31 mouse cellular contexts compared by ENCODE assay signal in genomic region chr5:134615780-134616179, GRCm38 (mm10). TPM values are rescaled to one million over a fixed set of nuclear protein-coding genes. Genes with fewer than 3 reads are reported as not detected.
A peak's percentile ranks its signal among the peaks of the same experiment; 100 is the strongest.
DNase-seq lines count a peak whose midpoint lies in the region; ATAC-seq and TF ChIP-seq lines count a peak whose summit lies in the region.
"Had no signal": no experiment of that assay in that cellular context is flagged by ENCODE, and none has a peak within 500 bp of the region (broad histone marks: within the 10 kb centered on the region; RNA-seq: fewer than 3 reads in every experiment).

No protein-coding gene starts in this region.

- no peaks in the 10 kb centered on the region for H3K9me3 ChIP-seq in forebrain, embryonic 12.5 days
- no peaks in the 10 kb centered on the region for H3K9me3 ChIP-seq in forebrain, embryonic 10.5 days
- no peaks in the 10 kb centered on the region for H3K9me3 ChIP-seq in megakaryocyte, embryonic 14.5 days
- H3K9me3 ChIP-seq: intestine, embryonic 15.5 days; liver, embryonic 13.5 days; stomach, embryonic 15.5 days had no signal

- H3K4me2 ChIP-seq in forebrain, embryonic 12.5 days: no peak overlapping the region
- H3K4me2 ChIP-seq: intestine, embryonic 15.5 days; liver, embryonic 13.5 days; midbrain, embryonic 11.5 days; stomach, embryonic 15.5 days had no signal

- H3K36me3 ChIP-seq in forebrain, embryonic 12.5 days (replicated peaks): peaks cover 59% of the 10 kb centered on the region
- H3K36me3 ChIP-seq in forebrain, embryonic 10.5 days (replicated peaks): peaks cover 68% of the 10 kb centered on the region
- peaks cover 66% of the 10 kb centered on the region for H3K36me3 ChIP-seq in megakaryocyte, embryonic 14.5 days (replicated peaks; ENCODE audit: low read length)

- DNase-seq in forebrain, embryonic 10.5 days (ENCODE audit: extremely low spot score, low spot score): no peak
- DNase-seq in lung, postnatal 14 days: no peak
- DNase-seq: adrenal gland, postnatal 10 days; cerebellum, adult 8-10 months; cerebellum, postnatal 25 days; heart, postnatal 14 days; kidney, adult 2 months; kidney, postnatal 36 days; liver, embryonic 13.5 days; lung, adult 18-20 months; right cerebral cortex, postnatal 4 days; thymus, postnatal 14 days had no signal

- no peak overlapping the region for H3K9ac ChIP-seq in forebrain, embryonic 12.5 days
- H3K9ac ChIP-seq: intestine, embryonic 15.5 days; liver, embryonic 13.5 days; stomach, embryonic 15.5 days had no signal

- H3K4me1 ChIP-seq in forebrain, embryonic 12.5 days: no peaks in the 10 kb centered on the region
- peaks cover 4% of the 10 kb centered on the region; the same call in 1 of the 2 replicates for H3K4me1 ChIP-seq in forebrain, embryonic 10.5 days
- peaks cover 69% of the 10 kb centered on the region for H3K4me1 ChIP-seq in megakaryocyte, embryonic 14.5 days
- peaks cover 6% of the 10 kb centered on the region for H3K4me1 ChIP-seq in cortical plate, adult 2 months (ENCODE audit: control insufficient read depth, insufficient read depth, low read length)
- H3K4me1 ChIP-seq: stomach, embryonic 15.5 days had no signal

- H3K27me3 ChIP-seq in forebrain, embryonic 12.5 days: no peaks in the 10 kb centered on the region
- no peaks in the 10 kb centered on the region for H3K27me3 ChIP-seq in forebrain, embryonic 10.5 days (ENCODE audit: poor library complexity, severe bottlenecking)
- no peaks in the 10 kb centered on the region for H3K27me3 ChIP-seq in megakaryocyte, embryonic 14.5 days (replicated peaks)
- H3K27me3 ChIP-seq: intestine, embryonic 15.5 days; liver, embryonic 13.5 days; Patski; stomach, embryonic 15.5 days had no signal

- 83% methylated on average over 4 of the region's 4 CpGs for WGBS in forebrain, embryonic 12.5 days
- 75% methylated on average over 4 of the region's 4 CpGs for WGBS in forebrain, embryonic 10.5 days

- 0 out of 2 replicates have a peak overlapping the region, but pooled peaks have one; percentile 14 for H3K27ac ChIP-seq in forebrain, embryonic 12.5 days
- no peak overlapping the region for H3K27ac ChIP-seq in forebrain, embryonic 10.5 days
- H3K27ac ChIP-seq in cortical plate, adult 2 months (ENCODE audit: insufficient read depth, low read length): peak overlapping the region; percentile 39
- H3K27ac ChIP-seq: liver, embryonic 13.5 days; stomach, embryonic 15.5 days had no signal

- no peak overlapping the region for H3K4me3 ChIP-seq in forebrain, embryonic 12.5 days (replicated peaks)
- no peak overlapping the region for H3K4me3 ChIP-seq in forebrain, embryonic 10.5 days
- peak overlapping the region; percentile 89 for H3K4me3 ChIP-seq in megakaryocyte, embryonic 14.5 days (replicated peaks)
- no peak overlapping the region for H3K4me3 ChIP-seq in cortical plate, adult 2 months (ENCODE audit: insufficient read depth, low read length)
- H3K4me3 ChIP-seq: intestine, embryonic 15.5 days; liver, embryonic 13.5 days; stomach, embryonic 15.5 days had no signal

- ATAC-seq in forebrain, embryonic 12.5 days (ENCODE audit: low FRiP score): no peak
- ATAC-seq in megakaryocyte, adult 5-6 weeks (ENCODE audit: poor library complexity, severe bottlenecking): no peak
- ATAC-seq in erythroid progenitor cell, adult 5-6 weeks (replicated peaks; ENCODE audit: low FRiP score, poor library complexity, severe bottlenecking): no peak
- ATAC-seq: forebrain, embryonic 16.5 days; hindbrain, embryonic 16.5 days; intestine, embryonic 15.5 days; lung, postnatal 0 days; Patski had no signal

- no peak for TF ChIP-seq CTCF in cortical plate, adult 2 months (IDR thresholded peaks at IDR 0.05; ENCODE audit: extremely low read depth, insufficient read depth, low read length)

- TF ChIP-seq POLR2A in cortical plate, adult 2 months (IDR thresholded peaks at IDR 0.05; ENCODE audit: extremely low read depth, insufficient read depth, low read length): no peak

RNA-seq across cellular contexts. Expression of gene Lat2, which starts 1.0 kb away (rescaled TPM):
- polyA plus RNA-seq in forebrain, embryonic 12.5 days (2016; fragmentation: Nextera tagmentation; extraction: Ambion mirVana): 3.2 and 4.8 TPM in 2 replicates
- polyA plus RNA-seq in forebrain, embryonic 10.5 days (2016; fragmentation: Nextera tagmentation; extraction: Ambion mirVana): 2.8 and 4.2 TPM in 2 replicates
- polyA plus RNA-seq in megakaryocyte, embryonic 14.5 days (2012; ENCODE audit: insufficient read depth, low replicate concordance): 16.9 and 67.9 TPM in 2 replicates
- 87.7 and 91.1 TPM in 2 replicates for total RNA-seq in megakaryocyte, adult 5-6 weeks (2015)
- 109 and 115 TPM in 2 replicates for total RNA-seq in megakaryocyte, adult 5-6 weeks (2017)
- polyA plus RNA-seq in cortical plate, adult 2 months (2012; rRNA removed): 4.9 and 5.4 TPM in 2 replicates
- total RNA-seq in erythroid progenitor cell, adult 5-6 weeks (2015; ENCODE audit: low replicate concordance): 4.2 and 9.4 TPM in 2 replicates
- total RNA-seq in erythroid progenitor cell, adult 5-6 weeks (2017; ENCODE audit: low replicate concordance): 4.0 and 14.3 TPM in 2 replicates

RNA-seq across cellular contexts. Expression of gene Eif4h, which starts 23.5 kb away (rescaled TPM):
- polyA plus RNA-seq in forebrain, embryonic 12.5 days (2016; fragmentation: Nextera tagmentation; extraction: Ambion mirVana): 459 and 466 TPM in 2 replicates
- 571 and 588 TPM in 2 replicates for polyA plus RNA-seq in forebrain, embryonic 10.5 days (2016; fragmentation: Nextera tagmentation; extraction: Ambion mirVana)
- 58.4 and 156 TPM in 2 replicates for polyA plus RNA-seq in megakaryocyte, embryonic 14.5 days (2012; ENCODE audit: insufficient read depth, low replicate concordance)
- 160 and 176 TPM in 2 replicates for total RNA-seq in megakaryocyte, adult 5-6 weeks (2015)
- total RNA-seq in megakaryocyte, adult 5-6 weeks (2017): 191 and 197 TPM in 2 replicates
- 360 and 369 TPM in 2 replicates for polyA plus RNA-seq in cortical plate, adult 2 months (2012; rRNA removed)
- 105 and 157 TPM in 2 replicates for total RNA-seq in erythroid progenitor cell, adult 5-6 weeks (2015; ENCODE audit: low replicate concordance)
- total RNA-seq in erythroid progenitor cell, adult 5-6 weeks (2017; ENCODE audit: low replicate concordance): 150 and 178 TPM in 2 replicates

RNA-seq across cellular contexts. Expression of gene Rfc2, which starts 34.6 kb away (rescaled TPM):
- polyA plus RNA-seq in forebrain, embryonic 12.5 days (2016; fragmentation: Nextera tagmentation; extraction: Ambion mirVana): 305 and 325 TPM in 2 replicates
- 440 and 447 TPM in 2 replicates for polyA plus RNA-seq in forebrain, embryonic 10.5 days (2016; fragmentation: Nextera tagmentation; extraction: Ambion mirVana)
- polyA plus RNA-seq in megakaryocyte, embryonic 14.5 days (2012; ENCODE audit: insufficient read depth, low replicate concordance): 9.1 and 35.0 TPM in 2 replicates
- total RNA-seq in megakaryocyte, adult 5-6 weeks (2015): 161 and 172 TPM in 2 replicates
- total RNA-seq in megakaryocyte, adult 5-6 weeks (2017): 110 and 115 TPM in 2 replicates
- 124 and 128 TPM in 2 replicates for polyA plus RNA-seq in cortical plate, adult 2 months (2012; rRNA removed)
- 83.4 and 101 TPM in 2 replicates for total RNA-seq in erythroid progenitor cell, adult 5-6 weeks (2015; ENCODE audit: low replicate concordance)
- 51.7 and 56.7 TPM in 2 replicates for total RNA-seq in erythroid progenitor cell, adult 5-6 weeks (2017; ENCODE audit: low replicate concordance)

RNA-seq across cellular contexts. Expression of gene Syna, which starts 55.8 kb away (rescaled TPM):
- polyA plus RNA-seq in forebrain, embryonic 12.5 days (2016; fragmentation: Nextera tagmentation; extraction: Ambion mirVana): 0.14 and 0.27 TPM in 2 replicates
- 0.10 TPM in 1 of 2 replicates, not detected in the other for polyA plus RNA-seq in forebrain, embryonic 10.5 days (2016; fragmentation: Nextera tagmentation; extraction: Ambion mirVana)
- polyA plus RNA-seq in megakaryocyte, embryonic 14.5 days (2012; ENCODE audit: insufficient read depth, low replicate concordance): not detected in 2 replicates
- total RNA-seq in megakaryocyte, adult 5-6 weeks (2015): not detected in 2 replicates
- not detected in 2 replicates for total RNA-seq in megakaryocyte, adult 5-6 weeks (2017)
- polyA plus RNA-seq in cortical plate, adult 2 months (2012; rRNA removed): 0.06 and 0.49 TPM in 2 replicates
- total RNA-seq in erythroid progenitor cell, adult 5-6 weeks (2015; ENCODE audit: low replicate concordance): not detected in 2 replicates
- total RNA-seq in erythroid progenitor cell, adult 5-6 weeks (2017; ENCODE audit: low replicate concordance): not detected in 2 replicates
- total RNA-seq: adrenal gland, postnatal 10 days; gastrocnemius, adult 8-10 months; heart, postnatal 14 days; MEL; neutrophil, adult 5-6 weeks had no signal
- polyA plus RNA-seq: embryonic facial prominence, embryonic 11.5 days; heart, embryonic 14.5 days; hindbrain, embryonic 11.5 days; liver, embryonic 13.5 days; neural tube, embryonic 11.5 days had no signal
